Mouse (Mus musculus): ENCODE measurements around the gene Tmem104.

The Tmem104 gene

GRCm38 (mm10) chr11:115264136-115264861 is 77.0 kb downstream of the Tmem104 start:
- no peak for DNase-seq (ENCODE audit: low spot score in 2 of 2)

GRCm38 (mm10) chr11:115264862-115265668 is 77.8 kb downstream of the Tmem104 start:
- no peak for DNase-seq (ENCODE audit: low spot score in 2 of 2)

GRCm38 (mm10) chr11:115265771-115266399 is 78.6 kb downstream of the Tmem104 start:
- no peak for DNase-seq (ENCODE audit: low spot score in 2 of 2)

- no peak for DNase-seq (ENCODE audit: low spot score in 2 of 2)
Observed at GRCm38 (mm10) chr11:115266400-115266778, 79.1 kb downstream of the Tmem104 start.

- DNase-seq (ENCODE audit: low spot score in 2 of 2): no peak
Observed at GRCm38 (mm10) chr11:115267061-115267883, 80.0 kb downstream of the Tmem104 start, which contains the start of gene Grin2c. Gene Grin2c, minus strand, starts transcription at chr11:115267243.

- no peak for DNase-seq (ENCODE audit: low spot score in 2 of 2)
Observed at GRCm38 (mm10) chr11:115267958-115268357, 80.7 kb downstream of the Tmem104 start.

- DNase-seq (ENCODE audit: low spot score in 2 of 2): no peak
Observed at GRCm38 (mm10) chr11:115269330-115270066, 82.2 kb downstream of the Tmem104 start.

- DNase-seq (ENCODE audit: low spot score in 2 of 2): peak; percentile 62 to 70
Observed at GRCm38 (mm10) chr11:115270148-115270861, 83.0 kb downstream of the Tmem104 start.

- no peak for DNase-seq (ENCODE audit: low spot score in 2 of 2)
Observed at GRCm38 (mm10) chr11:115271052-115271451, 83.8 kb downstream of the Tmem104 start.

GRCm38 (mm10) chr11:115271481-115271880 is 84.2 kb downstream of the Tmem104 start:
- DNase-seq (ENCODE audit: low spot score in 2 of 2): no peak

- DNase-seq (ENCODE audit: low spot score in 2 of 2): no peak
Observed at GRCm38 (mm10) chr11:115272894-115273498, 85.7 kb downstream of the Tmem104 start.

- no peak for DNase-seq (ENCODE audit: low spot score in 2 of 2)
Observed at GRCm38 (mm10) chr11:115273735-115274134, 86.4 kb downstream of the Tmem104 start.

- no peak for DNase-seq (ENCODE audit: low spot score in 2 of 2)
Observed at GRCm38 (mm10) chr11:115274178-115274577, 86.9 kb downstream of the Tmem104 start.

- DNase-seq (ENCODE audit: low spot score in 2 of 2): no peak
Observed at GRCm38 (mm10) chr11:115274771-115275170, 87.5 kb downstream of the Tmem104 start.

GRCm38 (mm10) chr11:115275509-115275908 is 88.2 kb downstream of the Tmem104 start:
- DNase-seq (ENCODE audit: low spot score in 2 of 2): no peak

GRCm38 (mm10) chr11:115275954-115276353 is 88.7 kb downstream of the Tmem104 start:
- DNase-seq (ENCODE audit: low spot score in 2 of 2): no peak

GRCm38 (mm10) chr11:115276780-115277603 is 89.7 kb downstream of the Tmem104 start, which contains the start of gene Fdxr:
Gene Fdxr, minus strand, starts transcription at chr11:115277050.
- DNase-seq (ENCODE audit: low spot score in 2 of 2): peak; percentile 95 to 98

- DNase-seq (ENCODE audit: low spot score in 2 of 2): no peak
Observed at GRCm38 (mm10) chr11:115277604-115277975, 90.3 kb downstream of the Tmem104 start.

- DNase-seq (ENCODE audit: low spot score in 2 of 2): no peak
Observed at GRCm38 (mm10) chr11:115278176-115278575, 90.9 kb downstream of the Tmem104 start.
